Mouse (Mus musculus) myocyte (in vitro differentiated cells): Measurements from ENCODE around the gene Fam168a.

Experiments
- POLR2A ChIP-seq: IDR thresholded peaks from one replicate; pipeline ENCODE4 v1.6.1; 2011; ENCODE audit warnings: low read depth, mild to moderate bottlenecking, control low read depth, moderate library complexity; ENCODE audit not compliant: insufficient read length
- USF1 ChIP-seq: IDR thresholded peaks from one replicate; pipeline ENCODE4 v1.6.1; 2011; ENCODE audit warnings: low read depth, mild to moderate bottlenecking, control low read depth, moderate library complexity

GRCm38 (mm10) chr7:100869877-100870629, 163.6 kb downstream of the Fam168a start:
- TF ChIP-seq USF1 (no peak), POLR2A (no peak)
